Mouse (Mus musculus): ENCODE results near the gene Ckb. TPM values are rescaled to one million over a fixed set of nuclear protein-coding genes. Genes with fewer than 3 reads are reported as not detected.

Gene Ckb
- total and polyA plus RNA-seq, 3 experiments: 0.08 TPM; not detected in 2

GRCm38 (mm10) chr12:111687350-111688068 lies 15.4 kb upstream of the Ckb start:
- no peaks in the 10 kb centered on the region for H3K36me3 ChIP-seq (ENCODE audit: control insufficient read depth in 1 of 2, insufficient read depth in 2 of 2, low read length in 2 of 2)
- H3K4me3 ChIP-seq (ENCODE audit: control insufficient read depth in 1 of 2, insufficient read depth in 1 of 2, low read depth in 2 of 2, low read length in 2 of 2): no peak overlapping the region
- no peak for DNase-seq (ENCODE audit: low read depth, low spot score)
- H3K9me3 ChIP-seq (replicated peaks; ENCODE audit: insufficient read depth, low read length): no peaks in the 10 kb centered on the region
- no peaks in the 10 kb centered on the region for H3K79me2 ChIP-seq (ENCODE audit: control insufficient read depth, insufficient read depth, low read length, poor library complexity)
- H3K4me1 ChIP-seq (ENCODE audit: control insufficient read depth in 1 of 2, insufficient read depth in 2 of 2, low read length in 2 of 2): no peaks in the 10 kb centered on the region
- no peak for TF ChIP-seq POLR2A (IDR thresholded peaks at IDR 0.05; ENCODE audit: control insufficient read depth in 1 of 2, insufficient read depth in 1 of 2, low read depth in 1 of 2, low read length in 2 of 2, poor library complexity in 1 of 2)
- TF ChIP-seq POLR2AphosphoS2 (IDR thresholded peaks at IDR 0.05; ENCODE audit: low read length): no peak
- TF ChIP-seq TBP (IDR thresholded peaks at IDR 0.05; ENCODE audit: low read depth, low read length): no peak
- no peak for TF ChIP-seq EP300 (IDR thresholded peaks at IDR 0.05; ENCODE audit: low read depth in 1 of 2, low read length in 2 of 2)
- no peak for TF ChIP-seq MAX (IDR thresholded peaks at IDR 0.05; ENCODE audit: low read length)
- TF ChIP-seq GATA1 (IDR thresholded peaks at IDR 0.05; ENCODE audit: low read depth, low read length): no peak
- TF ChIP-seq ZC3H11A (IDR thresholded peaks at IDR 0.05; ENCODE audit: low read depth, low read length): no peak
- TF ChIP-seq RAD21 (IDR thresholded peaks at IDR 0.05; ENCODE audit: low read depth, low read length): no peak
- TF ChIP-seq SIN3A (IDR thresholded peaks at IDR 0.05; ENCODE audit: low read length): no peak
- TF ChIP-seq RCOR1 (IDR thresholded peaks at IDR 0.05; ENCODE audit: low read depth, low read length): no peak
- TF ChIP-seq UBTF (IDR thresholded peaks at IDR 0.05; ENCODE audit: borderline replicate concordance, insufficient read depth, low read depth, low read length): no peak
- no peak for TF ChIP-seq ETS1 (IDR thresholded peaks at IDR 0.05; ENCODE audit: low read depth, low read length)
- no peak for TF ChIP-seq JUND (IDR thresholded peaks at IDR 0.05; ENCODE audit: low read depth, low read length)
- no peak for TF ChIP-seq MYC (IDR thresholded peaks at IDR 0.05; ENCODE audit: low read depth, low read length)
- TF ChIP-seq CHD2 (IDR thresholded peaks at IDR 0.05; ENCODE audit: low read length): no peak
- TF ChIP-seq ZNF384 (IDR thresholded peaks at IDR 0.05; ENCODE audit: low read depth, low read length): no peak
- no peak for TF ChIP-seq MXI1 (IDR thresholded peaks at IDR 0.05; ENCODE audit: low read depth, low read length)
- H3K9ac ChIP-seq (ENCODE audit: control insufficient read depth, low read depth, low read length, poor library complexity, severe bottlenecking): no peak overlapping the region
- H3K27me3 ChIP-seq (ENCODE audit: control insufficient read depth in 1 of 2, insufficient read depth in 2 of 2, low read length in 2 of 2): no peaks in the 10 kb centered on the region
- no peak overlapping the region for H3K27ac ChIP-seq (ENCODE audit: control insufficient read depth, low read depth, low read length)

GRCm38 (mm10) chr12:111686390-111686789 lies 14.3 kb upstream of the Ckb start:
- no peak overlapping the region for H3K27ac ChIP-seq (ENCODE audit: control insufficient read depth, low read depth, low read length)
- H3K36me3 ChIP-seq (ENCODE audit: control insufficient read depth in 1 of 2, insufficient read depth in 2 of 2, low read length in 2 of 2): no peaks in the 10 kb centered on the region
- H3K27me3 ChIP-seq (ENCODE audit: control insufficient read depth in 1 of 2, insufficient read depth in 2 of 2, low read length in 2 of 2): no peaks in the 10 kb centered on the region
- H3K9ac ChIP-seq (ENCODE audit: control insufficient read depth, low read depth, low read length, poor library complexity, severe bottlenecking): no peak overlapping the region
- no peaks in the 10 kb centered on the region for H3K9me3 ChIP-seq (replicated peaks; ENCODE audit: insufficient read depth, low read length)
- no peak overlapping the region for H3K4me3 ChIP-seq (ENCODE audit: control insufficient read depth in 1 of 2, insufficient read depth in 1 of 2, low read depth in 2 of 2, low read length in 2 of 2)
- TF ChIP-seq POLR2AphosphoS2 (IDR thresholded peaks at IDR 0.05; ENCODE audit: low read length) (0 out of 2 replicates have a peak, but pooled peaks have one; percentile 32), NRF1 (IDR thresholded peaks at IDR 0.05; ENCODE audit: insufficient read depth, low read depth, low read length, poor library complexity, severe bottlenecking) (no peak)
- H3K79me2 ChIP-seq (ENCODE audit: control insufficient read depth, insufficient read depth, low read length, poor library complexity): no peaks in the 10 kb centered on the region
- DNase-seq (ENCODE audit: low read depth, low spot score): no peak
- H3K4me1 ChIP-seq (ENCODE audit: control insufficient read depth in 1 of 2, insufficient read depth in 2 of 2, low read length in 2 of 2): no peaks in the 10 kb centered on the region
